Mouse (Mus musculus): Measurements from ENCODE around the gene Tmem131l. TPM values are rescaled to one million over a fixed set of nuclear protein-coding genes. Genes with fewer than 3 reads are reported as not detected.
"Not testable (repeated sequence)": the region's sequence is repeated elsewhere in the genome, so short reads cannot be mapped to it uniquely, and the experiment has no call there.

Gene Tmem131l
- polyA plus RNA-seq, 1 experiment from 2014 or later, result 123 TPM

DNA sequence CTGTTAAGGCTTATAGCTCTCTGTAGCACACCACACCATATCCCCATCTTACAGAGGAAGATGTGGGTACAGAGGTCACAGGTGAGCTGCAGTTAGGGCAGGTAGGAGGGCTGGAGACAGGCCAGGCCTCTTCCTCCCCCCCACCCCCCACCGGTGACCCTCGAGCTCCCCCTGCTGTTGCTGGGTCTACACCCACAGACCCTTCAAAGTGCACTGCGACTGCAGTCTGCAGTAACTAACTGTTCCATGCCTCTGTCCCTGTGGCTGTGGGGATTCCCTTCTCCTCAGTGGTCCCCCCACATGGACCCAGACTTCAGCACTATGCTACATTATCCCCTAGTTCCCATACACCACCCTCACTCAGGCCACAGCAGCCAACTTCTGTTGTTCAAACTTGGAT is 144.2 kb downstream of the Tmem131l start:
- ATAC-seq (no peak), DNase-seq (ENCODE audit: low spot score) (no peak)
- Histone ChIP-seq H3K4me3 (ENCODE audit: low read depth, low read length) (no peak overlapping the region), H3K4me2 (ENCODE audit: low read length) (no peak overlapping the region), H3K9me3 (replicated peaks; ENCODE audit: control insufficient read depth, low read length) (no peaks in the 10 kb centered on the region), H3K9ac (ENCODE audit: low read length) (no peak overlapping the region), H3K27me3 (replicated peaks; ENCODE audit: control insufficient read depth, insufficient read depth, low read length) (no peaks in the 10 kb centered on the region), H3K36me3 (ENCODE audit: control insufficient read depth, insufficient read depth, low read length) (peaks cover 51% of the 10 kb centered on the region), H3K4me1 (ENCODE audit: control insufficient read depth, insufficient read depth, low read length) (no peaks in the 10 kb centered on the region), H3K27ac (ENCODE audit: low read depth, low read length) (no peak overlapping the region)
- WGBS, result 54% methylated on average over 3 of the region's 3 CpGs

DNA sequence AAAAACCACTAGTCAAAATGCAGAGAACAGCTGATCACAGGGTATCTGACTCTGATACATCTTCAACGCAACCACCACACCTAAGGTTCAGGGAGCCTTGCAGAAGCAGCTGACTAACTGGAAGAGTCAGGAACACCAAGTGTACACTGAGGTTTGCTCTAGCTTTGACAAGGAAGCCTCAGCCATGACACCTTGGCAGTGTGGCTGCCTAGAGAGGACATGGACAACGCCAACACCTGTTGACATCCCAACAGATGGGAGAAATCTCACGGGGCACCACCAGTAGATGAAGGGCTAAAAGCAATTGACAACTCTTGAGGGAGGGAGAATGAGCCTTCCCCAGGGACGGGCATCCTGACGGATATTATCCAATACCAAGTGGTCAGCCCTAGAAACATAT is 144.9 kb downstream of the Tmem131l start:
- WGBS, result 91% methylated on average over 5 of the region's 5 CpGs
- no peak overlapping the region for H3K9ac ChIP-seq (ENCODE audit: low read length)
- no peak overlapping the region for H3K4me2 ChIP-seq (ENCODE audit: low read length)
- no peaks in the 10 kb centered on the region for H3K4me1 ChIP-seq (ENCODE audit: control insufficient read depth, insufficient read depth, low read length)
- no peaks in the 10 kb centered on the region for H3K9me3 ChIP-seq (replicated peaks; ENCODE audit: control insufficient read depth, low read length)
- DNase-seq (ENCODE audit: low spot score) (no peak), ATAC-seq (no peak)
- no peak overlapping the region for H3K27ac ChIP-seq (ENCODE audit: low read depth, low read length)
- no peaks in the 10 kb centered on the region for H3K27me3 ChIP-seq (replicated peaks; ENCODE audit: control insufficient read depth, insufficient read depth, low read length)
- H3K4me3 ChIP-seq (ENCODE audit: low read depth, low read length), result no peak overlapping the region
- peaks cover 44% of the 10 kb centered on the region for H3K36me3 ChIP-seq (ENCODE audit: control insufficient read depth, insufficient read depth, low read length)

DNA sequence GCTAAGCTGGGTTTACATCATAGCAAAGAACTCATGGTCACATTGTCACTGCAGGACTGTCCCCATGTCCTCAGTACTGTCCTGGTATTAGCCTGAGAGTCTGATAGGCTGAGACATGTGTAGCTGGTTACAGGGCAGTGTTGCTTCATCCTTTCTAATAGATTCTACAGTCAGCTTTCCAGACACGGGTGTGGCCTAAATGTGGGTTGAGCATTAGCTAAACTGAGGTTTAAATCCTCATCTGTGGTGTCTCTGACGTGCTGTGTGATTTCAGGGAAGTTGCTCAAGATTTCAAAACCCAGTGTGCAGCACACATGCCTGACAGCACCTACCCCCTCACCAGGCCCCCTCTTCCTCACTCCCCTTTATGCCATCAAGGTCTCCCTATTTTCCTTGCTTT is 154.8 kb downstream of the Tmem131l start:
- Histone ChIP-seq H3K4me2 (ENCODE audit: low read length) (no peak overlapping the region), H3K4me3 (ENCODE audit: low read depth, low read length) (no peak overlapping the region), H3K36me3 (ENCODE audit: control insufficient read depth, insufficient read depth, low read length) (no peaks in the 10 kb centered on the region), H3K4me1 (ENCODE audit: control insufficient read depth, insufficient read depth, low read length) (no peaks in the 10 kb centered on the region), H3K9ac (ENCODE audit: low read length) (no peak overlapping the region), H3K27me3 (replicated peaks; ENCODE audit: control insufficient read depth, insufficient read depth, low read length) (no peaks in the 10 kb centered on the region), H3K27ac (ENCODE audit: low read depth, low read length) (no peak overlapping the region), H3K9me3 (replicated peaks; ENCODE audit: control insufficient read depth, low read length) (no peaks in the 10 kb centered on the region)
- WGBS, result 76% methylated on average over 2 of the region's 2 CpGs
- DNase-seq (ENCODE audit: low spot score) (no peak), ATAC-seq (no peak)

DNA sequence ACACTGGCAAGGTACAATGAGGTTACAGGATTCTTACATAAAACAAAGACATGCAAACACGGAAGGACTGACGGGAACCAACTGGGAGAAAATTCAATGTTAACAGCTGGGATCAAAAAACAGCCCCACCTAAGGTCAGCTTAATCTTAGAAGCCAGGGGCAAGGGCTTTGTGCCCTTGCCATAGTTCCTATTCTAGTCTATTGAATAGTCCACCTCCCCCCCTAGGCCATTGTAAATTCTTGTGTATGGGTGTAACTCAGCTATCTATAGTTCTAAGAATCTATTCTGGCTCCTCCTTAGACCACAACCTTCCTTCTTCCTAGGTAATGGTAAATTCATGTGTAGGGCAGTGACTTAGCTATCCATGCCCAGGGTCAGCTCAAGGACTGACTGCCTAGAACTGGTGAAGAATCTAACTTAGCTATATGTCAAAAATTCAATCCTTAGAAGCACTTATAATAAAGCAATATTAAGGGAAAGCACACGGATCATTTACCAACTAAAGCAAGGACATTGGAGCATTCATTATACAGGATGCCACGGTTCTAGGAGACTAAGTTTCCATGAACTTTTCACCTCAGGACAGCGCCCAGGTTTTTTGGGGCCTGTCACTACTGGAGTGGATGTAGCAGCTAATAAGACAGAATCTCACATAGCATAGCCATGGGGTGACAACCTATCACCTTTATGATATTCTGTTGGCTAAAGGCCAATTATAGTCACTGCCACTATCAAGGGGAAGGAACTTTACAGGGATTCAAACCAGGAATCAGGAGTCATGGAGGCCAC is 160.5 kb downstream of the Tmem131l start:
- not testable (repeated sequence) for H3K9me3 ChIP-seq (replicated peaks; ENCODE audit: control insufficient read depth, low read length); H3K27ac ChIP-seq (ENCODE audit: low read depth, low read length); DNase-seq (ENCODE audit: low spot score); H3K4me3 ChIP-seq (ENCODE audit: low read depth, low read length); H3K36me3 ChIP-seq (ENCODE audit: control insufficient read depth, insufficient read depth, low read length); ATAC-seq; H3K4me1 ChIP-seq (ENCODE audit: control insufficient read depth, insufficient read depth, low read length); H3K27me3 ChIP-seq (replicated peaks; ENCODE audit: control insufficient read depth, insufficient read depth, low read length); H3K9ac ChIP-seq (ENCODE audit: low read length); H3K4me2 ChIP-seq (ENCODE audit: low read length)
- 78% methylated on average over 5 of the region's 5 CpGs for WGBS

DNA sequence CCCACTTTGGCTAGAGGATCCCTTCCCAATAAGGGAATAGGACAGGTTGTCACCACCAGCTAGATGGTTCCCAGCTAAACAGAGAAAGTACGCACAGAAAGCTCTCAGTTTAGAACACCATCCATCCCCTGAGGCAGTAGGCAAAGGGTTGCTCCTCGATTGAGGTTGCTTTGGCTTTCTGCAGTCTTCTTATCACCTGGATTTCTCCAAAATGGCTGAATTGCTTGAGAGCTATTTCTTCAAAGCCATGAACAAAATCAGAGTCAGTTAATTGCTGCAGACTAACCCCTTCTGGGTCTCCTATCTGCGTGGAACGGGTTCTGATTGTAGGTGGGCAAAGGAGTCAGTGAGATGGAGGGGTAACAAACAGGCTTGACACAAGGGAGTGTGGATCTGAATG is 161.2 kb downstream of the Tmem131l start:
- H3K36me3 ChIP-seq (ENCODE audit: control insufficient read depth, insufficient read depth, low read length), result no peaks in the 10 kb centered on the region
- 89% methylated on average over 4 of the region's 4 CpGs for WGBS

DNA sequence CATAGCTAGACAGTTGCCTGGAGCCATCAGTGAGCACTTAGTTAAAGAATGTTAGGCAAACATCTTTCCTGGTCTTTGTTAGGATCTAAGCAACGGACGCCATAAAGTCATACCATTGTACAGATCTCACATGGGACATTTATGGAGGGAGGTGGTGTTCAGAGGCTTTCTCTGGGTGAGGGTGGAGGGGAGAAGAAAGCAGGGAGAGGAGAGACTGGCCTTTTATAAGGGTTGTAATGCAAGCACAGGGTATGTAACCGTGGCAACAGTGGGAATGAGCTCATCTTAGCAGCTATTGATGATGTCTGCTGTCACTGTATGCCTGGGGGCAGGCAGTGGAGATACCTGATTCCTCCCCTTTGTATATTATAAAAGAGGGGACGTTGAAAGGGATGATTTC is 163.7 kb downstream of the Tmem131l start:
- no peaks in the 10 kb centered on the region for H3K4me1 ChIP-seq (ENCODE audit: control insufficient read depth, insufficient read depth, low read length)
- ATAC-seq (no peak), DNase-seq (ENCODE audit: low spot score) (no peak)
- no peak overlapping the region for H3K27ac ChIP-seq (ENCODE audit: low read depth, low read length)
- 81% methylated on average over 4 of the region's 4 CpGs for WGBS
- no peak overlapping the region for H3K9ac ChIP-seq (ENCODE audit: low read length)
- H3K4me3 ChIP-seq (ENCODE audit: low read depth, low read length), result no peak overlapping the region
- peaks cover 2% of the 10 kb centered on the region; the same call in 1 of the 2 replicates for H3K9me3 ChIP-seq (replicated peaks; ENCODE audit: control insufficient read depth, low read length)
- no peaks in the 10 kb centered on the region for H3K27me3 ChIP-seq (replicated peaks; ENCODE audit: control insufficient read depth, insufficient read depth, low read length)
- H3K36me3 ChIP-seq (ENCODE audit: control insufficient read depth, insufficient read depth, low read length), result no peaks in the 10 kb centered on the region
- H3K4me2 ChIP-seq (ENCODE audit: low read length), result no peak overlapping the region

More for the DNA sequence above, 161.2 kb downstream of the Tmem131l start:
- Histone ChIP-seq H3K27me3 (replicated peaks; ENCODE audit: control insufficient read depth, insufficient read depth, low read length) (no peaks in the 10 kb centered on the region), H3K4me1 (ENCODE audit: control insufficient read depth, insufficient read depth, low read length) (no peaks in the 10 kb centered on the region), H3K9ac (ENCODE audit: low read length) (no peak overlapping the region), H3K4me2 (ENCODE audit: low read length) (no peak overlapping the region), H3K4me3 (ENCODE audit: low read depth, low read length) (no peak overlapping the region), H3K27ac (ENCODE audit: low read depth, low read length) (no peak overlapping the region), H3K9me3 (replicated peaks; ENCODE audit: control insufficient read depth, low read length) (no peaks in the 10 kb centered on the region)
- ATAC-seq (no peak), DNase-seq (ENCODE audit: low spot score) (no peak)

DNA sequence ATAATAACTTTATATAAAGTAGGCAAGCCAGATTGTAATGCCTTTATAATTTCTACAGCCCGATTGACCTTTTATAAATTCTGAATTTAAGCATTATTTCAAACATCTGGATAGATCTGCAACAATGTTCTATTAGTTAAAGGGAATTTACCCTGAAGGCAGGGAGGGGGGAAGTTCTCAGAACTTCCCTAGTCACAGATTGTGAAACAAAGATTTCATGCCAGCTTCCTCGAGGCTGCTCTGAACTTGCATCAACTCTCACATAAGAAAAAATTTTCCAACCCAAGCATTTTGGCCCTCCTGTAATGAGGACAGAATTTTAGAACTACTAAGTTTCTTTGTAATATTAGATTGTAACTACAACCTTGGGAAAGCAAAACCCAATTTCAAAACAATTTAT is 164.9 kb downstream of the Tmem131l start:
- not testable (repeated sequence) for H3K4me2 ChIP-seq (ENCODE audit: low read length); H3K27me3 ChIP-seq (replicated peaks; ENCODE audit: control insufficient read depth, insufficient read depth, low read length); H3K36me3 ChIP-seq (ENCODE audit: control insufficient read depth, insufficient read depth, low read length); DNase-seq (ENCODE audit: low spot score); H3K4me1 ChIP-seq (ENCODE audit: control insufficient read depth, insufficient read depth, low read length); H3K4me3 ChIP-seq (ENCODE audit: low read depth, low read length); H3K9ac ChIP-seq (ENCODE audit: low read length); H3K9me3 ChIP-seq (replicated peaks; ENCODE audit: control insufficient read depth, low read length); ATAC-seq; H3K27ac ChIP-seq (ENCODE audit: low read depth, low read length)
- WGBS, result 96% methylated on average over 2 of the region's 2 CpGs

DNA sequence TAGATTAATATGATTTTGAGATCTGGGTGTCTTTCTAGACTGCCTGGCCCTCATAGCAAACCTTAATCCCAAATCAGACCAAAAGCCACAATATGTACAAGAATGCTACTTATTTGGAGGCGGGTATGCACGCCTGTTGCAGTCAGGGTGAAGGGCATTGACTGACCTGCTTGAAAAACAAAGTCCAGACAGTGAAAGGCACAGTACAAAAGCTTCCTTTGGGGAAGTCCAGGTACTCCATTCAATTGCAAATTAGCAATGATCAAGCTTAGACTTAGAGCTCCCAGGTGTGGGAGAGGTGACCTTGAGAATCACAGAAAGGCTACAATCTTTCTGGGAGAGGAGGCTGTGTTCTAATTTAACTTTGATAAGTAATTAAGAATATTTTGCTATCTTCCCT is 167.1 kb downstream of the Tmem131l start:
- H3K27me3 ChIP-seq (replicated peaks; ENCODE audit: control insufficient read depth, insufficient read depth, low read length); H3K4me1 ChIP-seq (ENCODE audit: control insufficient read depth, insufficient read depth, low read length): not testable (repeated sequence)

DNA sequence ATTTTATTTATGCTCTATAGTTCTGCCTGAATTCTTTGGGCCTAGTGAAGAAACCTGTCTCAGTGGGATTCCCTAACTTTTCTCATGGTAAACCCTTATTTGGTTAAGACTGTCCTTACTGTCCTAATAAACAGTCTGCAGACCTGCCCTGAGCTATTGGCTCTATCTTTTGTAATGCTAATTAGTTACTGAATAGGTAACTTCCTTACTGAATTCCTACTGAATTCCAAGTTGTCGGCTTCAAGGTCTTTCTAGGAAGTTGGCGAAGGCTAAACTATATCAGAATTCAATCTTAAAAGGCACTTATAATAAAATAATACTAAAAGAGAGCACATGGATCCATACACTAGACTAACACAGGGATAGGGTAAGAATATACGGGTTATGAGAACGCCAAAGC is 168.0 kb downstream of the Tmem131l start:
- ATAC-seq; H3K27me3 ChIP-seq (replicated peaks; ENCODE audit: control insufficient read depth, insufficient read depth, low read length); DNase-seq (ENCODE audit: low spot score); H3K9ac ChIP-seq (ENCODE audit: low read length); H3K4me1 ChIP-seq (ENCODE audit: control insufficient read depth, insufficient read depth, low read length); H3K4me3 ChIP-seq (ENCODE audit: low read depth, low read length); H3K9me3 ChIP-seq (replicated peaks; ENCODE audit: control insufficient read depth, low read length); H3K36me3 ChIP-seq (ENCODE audit: control insufficient read depth, insufficient read depth, low read length); H3K27ac ChIP-seq (ENCODE audit: low read depth, low read length); H3K4me2 ChIP-seq (ENCODE audit: low read length): not testable (repeated sequence)
- 89% methylated on average over 4 of the region's 4 CpGs for WGBS

More for the DNA sequence above, 167.1 kb downstream of the Tmem131l start:
- H3K4me2 ChIP-seq (ENCODE audit: low read length); H3K4me3 ChIP-seq (ENCODE audit: low read depth, low read length); ATAC-seq; H3K27ac ChIP-seq (ENCODE audit: low read depth, low read length); DNase-seq (ENCODE audit: low spot score); H3K9me3 ChIP-seq (replicated peaks; ENCODE audit: control insufficient read depth, low read length); H3K36me3 ChIP-seq (ENCODE audit: control insufficient read depth, insufficient read depth, low read length); H3K9ac ChIP-seq (ENCODE audit: low read length): not testable (repeated sequence)
- WGBS, result 85% methylated on average over 2 of the region's 2 CpGs

Measured in forebrain, embryonic 14.5 days (tissue).